Mouse (Mus musculus): ENCODE data around the gene Chrng.

- TF ChIP-seq CTCF (IDR thresholded peaks at IDR 0.05; ENCODE audit: low read depth, low read length) (no peak), GATA1 (IDR thresholded peaks at IDR 0.05; ENCODE audit: borderline replicate concordance, low read length) (no peak)
Observed at GRCm38 (mm10) chr1:87159396-87159795, 45.1 kb upstream of the Chrng start.
